Mouse (Mus musculus): ENCODE measurements around the gene Ugt2b1.
A peak's percentile ranks its signal among the peaks of the same experiment; 100 is the strongest.

DNA sequence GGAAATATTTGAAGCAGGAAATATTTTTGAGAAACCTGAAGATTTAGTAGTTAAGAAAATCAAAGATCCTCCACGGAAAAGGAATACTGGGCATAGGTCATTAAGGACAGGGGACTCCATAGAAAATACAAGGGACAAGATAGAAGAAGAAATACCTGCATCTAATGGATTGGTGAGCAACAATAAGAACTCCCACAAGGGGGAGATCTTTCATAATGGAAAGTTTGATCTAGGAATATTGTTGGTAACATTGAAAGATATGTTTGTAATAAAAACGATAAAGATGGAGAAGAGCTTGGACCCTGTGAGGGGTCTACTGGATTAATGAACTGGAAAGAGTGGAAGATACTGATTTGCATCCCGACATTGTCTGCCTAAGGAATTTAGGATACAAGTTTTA lies 39.7 kb downstream of the Ugt2b1 start:
- TF ChIP-seq NRF1 (IDR thresholded peaks at IDR 0.05; ENCODE audit: insufficient read depth, low read depth, low read length, poor library complexity, severe bottlenecking) (no peak), MAZ (IDR thresholded peaks at IDR 0.05; ENCODE audit: low read depth, low read length) (no peak), E2F4 (IDR thresholded peaks at IDR 0.05; ENCODE audit: borderline replicate concordance, low read depth, low read length) (no peak), ZC3H11A (IDR thresholded peaks at IDR 0.05; ENCODE audit: low read depth, low read length) (peak; percentile 50), EP300 (IDR thresholded peaks at IDR 0.05; ENCODE audit: low read depth in 1 of 2, low read length in 2 of 2) (no peak), ELF1 (IDR thresholded peaks at IDR 0.05; ENCODE audit: low read depth, low read length) (no peak), POLR2A (IDR thresholded peaks at IDR 0.05; ENCODE audit: control insufficient read depth in 1 of 2, insufficient read depth in 1 of 2, low read depth in 1 of 2, low read length in 2 of 2, poor library complexity in 1 of 2) (no peak), CTCF (IDR thresholded peaks at IDR 0.05 in 2 of 3, conservative IDR thresholded peaks at IDR 0.05 in 1 of 3; ENCODE audit: control insufficient read depth in 1 of 3, insufficient read depth in 1 of 3, low read depth in 2 of 3, low read length in 3 of 3, poor library complexity in 1 of 3, severe bottlenecking in 1 of 3) (peak in 1 of 3 experiments; percentile 67; a peak in 2 of 6 replicates), ZKSCAN1 (IDR thresholded peaks at IDR 0.05; ENCODE audit: low read depth, low read length) (no peak), UBTF (IDR thresholded peaks at IDR 0.05; ENCODE audit: borderline replicate concordance, insufficient read depth, low read depth, low read length) (no peak)
